Mouse (Mus musculus): ENCODE results near the gene Morn1. TPM values are rescaled to one million over a fixed set of nuclear protein-coding genes. Genes with fewer than 3 reads are reported as not detected.

Gene Morn1
- total and polyA plus RNA-seq, 2 experiments from 2014 or later: 9.0 to 10.0 TPM

DNA sequence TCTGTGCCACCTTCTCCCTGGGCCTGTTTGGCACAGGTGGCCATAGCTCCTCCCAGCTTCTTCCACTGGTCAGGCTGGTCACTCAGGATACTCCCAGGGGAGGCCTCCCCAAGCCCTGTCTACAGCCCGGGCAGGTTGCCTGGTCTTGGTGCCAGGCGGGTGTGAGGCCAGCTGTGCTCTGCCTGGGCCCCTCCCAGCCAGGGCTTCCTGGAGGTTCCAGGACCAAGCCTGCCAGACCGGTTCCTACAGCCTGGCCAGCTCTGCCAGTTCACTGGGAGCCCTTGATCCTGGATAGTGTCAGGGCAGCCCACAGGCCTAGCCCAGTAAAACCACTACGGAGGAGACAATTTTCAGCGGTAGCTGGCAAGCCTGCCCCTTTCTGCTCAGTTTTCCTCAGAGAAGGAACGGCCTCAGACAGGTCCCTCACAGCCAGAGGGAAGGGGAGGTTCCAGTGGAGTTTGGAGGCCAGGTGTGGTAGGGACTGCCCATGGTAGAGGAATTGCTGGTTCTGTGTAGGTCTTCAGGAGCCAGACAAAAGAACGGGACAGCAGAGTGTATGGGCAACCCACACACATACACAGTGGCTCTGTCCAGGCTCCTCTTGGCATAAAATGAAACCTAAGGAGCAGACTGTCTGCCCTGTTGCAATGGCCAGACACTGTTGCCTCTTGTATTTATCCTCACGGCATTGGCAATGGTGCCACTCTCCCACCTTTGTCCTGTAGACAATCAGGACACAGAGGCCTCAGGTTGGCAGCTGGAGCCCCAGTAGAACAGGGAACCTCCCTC lies 62.7 kb downstream of the Morn1 start:
- Histone ChIP-seq H3K4me1 (ENCODE audit: insufficient read depth, low read length) (peaks cover 6% of the 10 kb centered on the region; the same call in 1 of the 2 replicates), H3K36me3 (ENCODE audit: insufficient read depth, low read length) (no peaks in the 10 kb centered on the region), H3K27ac (no peak overlapping the region), H3K4me3 (ENCODE audit: low read length) (no peak overlapping the region), H3K4me2 (ENCODE audit: low read depth, low read length) (no peak overlapping the region), H3K9me3 (ENCODE audit: low read length) (no peaks in the 10 kb centered on the region), H3K9ac (replicated peaks; ENCODE audit: low read length) (no peak overlapping the region), H3K27me3 (ENCODE audit: insufficient read depth, low read length) (no peaks in the 10 kb centered on the region)
- TF ChIP-seq CTCF (IDR thresholded peaks at IDR 0.05; ENCODE audit: low read depth): no peak
- WGBS: 65% methylated on average over 8 of the region's 8 CpGs
- DNase-seq (ENCODE audit: low spot score) (peak; percentile 35), ATAC-seq (no peak)

DNA sequence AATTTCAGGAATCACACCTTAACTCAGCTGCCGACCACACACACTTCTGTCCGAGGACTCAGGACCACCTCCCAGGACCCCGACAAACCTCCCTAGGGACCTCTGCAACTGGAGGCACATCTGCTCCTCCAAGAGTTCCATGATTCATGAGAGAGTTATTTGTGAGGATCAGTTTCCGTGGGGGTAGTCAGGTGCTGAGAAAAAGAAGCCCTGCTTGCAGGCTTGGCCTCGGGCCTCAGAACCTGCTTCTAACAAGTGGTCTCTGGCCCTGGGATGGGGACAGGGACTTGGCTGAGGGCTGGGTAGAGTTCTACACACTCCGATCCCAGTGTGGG lies 63.5 kb downstream of the Morn1 start:
- H3K4me3 ChIP-seq (ENCODE audit: low read length): no peak overlapping the region
- WGBS: 69% methylated on average over 6 of the region's 6 CpGs
- H3K27ac ChIP-seq: no peak overlapping the region
- H3K9ac ChIP-seq (replicated peaks; ENCODE audit: low read length): no peak overlapping the region
- TF ChIP-seq CTCF (IDR thresholded peaks at IDR 0.05; ENCODE audit: low read depth): no peak
- H3K9me3 ChIP-seq (ENCODE audit: low read length): no peaks in the 10 kb centered on the region
- no peak overlapping the region for H3K4me2 ChIP-seq (ENCODE audit: low read depth, low read length)
- H3K36me3 ChIP-seq (ENCODE audit: insufficient read depth, low read length): peaks cover 1% of the 10 kb centered on the region; the same call in 1 of the 2 replicates
- no peak for ATAC-seq
- H3K4me1 ChIP-seq (ENCODE audit: insufficient read depth, low read length): peaks cover 6% of the 10 kb centered on the region; the same call in 1 of the 2 replicates
- DNase-seq (ENCODE audit: low spot score): no peak
- H3K27me3 ChIP-seq (ENCODE audit: insufficient read depth, low read length): no peaks in the 10 kb centered on the region

DNA sequence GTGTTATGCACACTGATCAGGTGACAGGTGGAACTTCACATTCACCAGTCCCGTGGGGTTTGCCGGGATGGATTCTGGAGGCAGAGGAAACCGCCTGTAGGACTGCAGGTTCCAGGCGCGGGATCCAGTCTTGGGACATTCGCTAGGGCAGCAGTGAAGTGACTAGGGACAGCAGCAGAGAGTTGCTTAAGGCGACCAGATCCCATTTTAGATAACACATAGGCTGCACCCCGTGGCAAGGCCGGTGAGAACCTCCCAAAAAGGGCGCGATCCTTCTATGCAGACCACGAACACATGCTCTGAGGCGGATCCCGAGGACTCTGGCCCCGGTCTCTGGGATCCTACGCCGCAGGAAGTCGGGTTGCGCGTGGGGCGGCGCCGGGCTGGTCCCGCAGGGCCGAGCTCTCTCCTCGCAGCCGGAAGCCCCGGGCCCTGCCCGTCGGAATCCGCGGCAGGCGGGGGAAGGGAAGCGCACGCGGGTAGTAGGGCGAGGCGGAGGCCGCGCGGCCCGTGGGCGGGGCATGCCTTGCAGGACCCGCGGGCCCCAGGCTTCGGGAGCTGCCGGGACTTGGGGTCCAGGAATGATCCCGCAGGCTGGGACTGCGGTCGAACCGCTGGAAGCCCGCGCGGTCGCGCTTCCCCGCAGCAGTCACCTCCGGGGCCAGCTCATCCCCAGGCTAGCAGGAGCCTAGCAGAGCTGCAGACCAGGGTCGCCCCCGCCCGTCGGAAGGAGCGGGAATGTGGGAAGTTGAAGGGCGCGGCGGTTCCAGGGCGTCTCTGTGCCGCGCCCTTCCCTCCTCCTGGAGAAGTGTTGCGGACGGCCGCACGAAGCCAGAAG lies 64.1 kb downstream of the Morn1 start:
- Histone ChIP-seq H3K9me3 (ENCODE audit: low read length) (no peaks in the 10 kb centered on the region), H3K36me3 (ENCODE audit: insufficient read depth, low read length) (peaks cover 6% of the 10 kb centered on the region), H3K27me3 (ENCODE audit: insufficient read depth, low read length) (no peaks in the 10 kb centered on the region), H3K27ac (0 out of 2 replicates have a peak overlapping the region, but pooled peaks have one; percentile 1), H3K4me2 (ENCODE audit: low read depth, low read length) (peak overlapping the region; percentile 60), H3K4me3 (ENCODE audit: low read length) (peak overlapping the region; percentile 33), H3K9ac (replicated peaks; ENCODE audit: low read length) (peak overlapping the region; percentile 54), H3K4me1 (ENCODE audit: insufficient read depth, low read length) (peaks cover 6% of the 10 kb centered on the region; the same call in 1 of the 2 replicates)
- peak; percentile 76 for ATAC-seq
- 7% methylated on average over 69 of the region's 73 CpGs for WGBS
- peak; percentile 72 for DNase-seq (ENCODE audit: low spot score)
- TF ChIP-seq CTCF (IDR thresholded peaks at IDR 0.05; ENCODE audit: low read depth): no peak

DNA sequence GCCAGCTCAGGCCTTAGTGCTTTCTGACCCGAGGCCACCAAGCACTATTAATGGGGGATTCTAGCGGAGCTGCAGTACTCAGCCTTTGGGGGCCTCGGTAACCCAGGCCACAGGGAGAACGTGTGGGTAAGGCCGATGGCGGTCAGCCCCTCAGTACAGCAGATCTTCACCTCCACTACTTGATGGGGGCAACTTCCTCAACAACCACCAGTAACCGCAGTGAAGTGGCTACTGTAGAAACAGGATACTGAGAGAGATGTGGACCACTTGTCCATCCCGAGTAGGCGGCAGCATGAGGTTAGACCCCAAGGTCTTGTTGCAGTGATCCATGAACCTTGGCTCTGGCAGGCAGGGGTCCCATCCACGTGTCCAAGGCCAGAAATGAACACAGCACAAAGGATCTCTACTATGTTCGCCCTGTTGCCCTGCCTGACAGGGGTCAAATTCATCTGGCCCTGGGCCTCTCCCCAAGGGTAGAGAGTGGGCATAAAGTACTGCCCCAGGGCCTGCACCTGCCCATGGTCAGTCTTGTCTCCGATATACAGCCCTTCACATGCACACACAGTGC lies 64.9 kb downstream of the Morn1 start:
- Histone ChIP-seq H3K9ac (replicated peaks; ENCODE audit: low read length) (peak overlapping the region; percentile 54; the same call in 1 of the 2 replicates), H3K4me2 (ENCODE audit: low read depth, low read length) (peak overlapping the region; percentile 60), H3K4me1 (ENCODE audit: insufficient read depth, low read length) (peaks cover 6% of the 10 kb centered on the region; the same call in 1 of the 2 replicates), H3K9me3 (ENCODE audit: low read length) (no peaks in the 10 kb centered on the region), H3K4me3 (ENCODE audit: low read length) (no peak overlapping the region), H3K27me3 (ENCODE audit: insufficient read depth, low read length) (no peaks in the 10 kb centered on the region), H3K27ac (no peak overlapping the region), H3K36me3 (ENCODE audit: insufficient read depth, low read length) (peaks cover 12% of the 10 kb centered on the region)
- ATAC-seq (no peak), DNase-seq (ENCODE audit: low spot score) (no peak)
- no peak for TF ChIP-seq CTCF (IDR thresholded peaks at IDR 0.05; ENCODE audit: low read depth)
- WGBS: 55% methylated on average over 12 of the region's 12 CpGs

DNA sequence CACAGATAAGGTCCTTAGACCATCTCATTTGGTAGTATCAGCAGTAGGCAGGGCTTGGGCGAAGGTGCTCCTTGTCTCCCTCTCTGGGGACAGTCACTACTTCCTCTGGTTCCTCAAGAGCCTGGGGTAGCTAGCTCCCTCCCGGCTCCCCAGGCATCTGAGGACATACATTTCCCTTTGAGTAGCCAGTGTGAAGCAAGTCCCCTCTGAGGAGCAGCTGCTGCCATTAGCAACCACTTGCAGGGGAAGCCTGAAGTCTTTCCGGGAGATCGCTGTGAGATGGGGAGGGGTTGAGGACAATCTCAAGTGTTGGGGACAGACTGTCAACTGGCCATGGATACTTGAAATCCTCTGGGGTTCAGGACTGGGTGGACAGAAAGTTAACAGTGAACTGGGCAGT lies 65.5 kb downstream of the Morn1 start:
- no peak for TF ChIP-seq CTCF (IDR thresholded peaks at IDR 0.05; ENCODE audit: low read depth)

DNA sequence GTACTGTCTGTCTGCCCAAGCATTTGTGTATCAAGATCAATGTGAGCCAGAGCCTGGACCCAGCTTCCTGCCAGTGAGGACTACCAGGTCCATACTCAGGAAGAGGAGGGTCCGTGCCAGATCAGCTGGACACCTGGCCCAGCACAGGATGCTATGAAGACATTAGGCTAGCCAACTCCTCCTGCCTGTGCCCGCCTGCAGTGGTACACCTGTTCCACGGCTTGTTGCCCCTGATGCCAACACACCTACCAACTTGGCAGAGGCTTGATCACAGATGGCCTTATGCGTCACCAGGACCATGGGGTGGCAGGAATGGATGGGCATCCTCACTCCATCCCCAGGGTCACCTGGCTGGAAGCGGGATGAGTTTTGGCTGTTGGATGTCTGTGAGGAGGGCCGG lies 66.1 kb downstream of the Morn1 start:
- no peaks in the 10 kb centered on the region for H3K9me3 ChIP-seq (ENCODE audit: low read length)
- 84% methylated on average over 6 of the region's 6 CpGs for WGBS
- H3K27ac ChIP-seq: 0 out of 2 replicates have a peak overlapping the region, but pooled peaks have one; percentile 4
- no peak overlapping the region for H3K4me3 ChIP-seq (ENCODE audit: low read length)
- DNase-seq (ENCODE audit: low spot score) (no peak), ATAC-seq (no peak)
- H3K4me2 ChIP-seq (ENCODE audit: low read depth, low read length): no peak overlapping the region
- TF ChIP-seq CTCF (IDR thresholded peaks at IDR 0.05; ENCODE audit: low read depth): no peak
- no peak overlapping the region for H3K9ac ChIP-seq (replicated peaks; ENCODE audit: low read length)
- peaks cover 6% of the 10 kb centered on the region; the same call in 1 of the 2 replicates for H3K4me1 ChIP-seq (ENCODE audit: insufficient read depth, low read length)
- H3K27me3 ChIP-seq (ENCODE audit: insufficient read depth, low read length): no peaks in the 10 kb centered on the region
- H3K36me3 ChIP-seq (ENCODE audit: insufficient read depth, low read length): peaks cover 24% of the 10 kb centered on the region

More for the DNA sequence above, 65.5 kb downstream of the Morn1 start:
- no peak for ATAC-seq
- no peaks in the 10 kb centered on the region for H3K9me3 ChIP-seq (ENCODE audit: low read length)
- no peak for DNase-seq (ENCODE audit: low spot score)
- no peaks in the 10 kb centered on the region for H3K27me3 ChIP-seq (ENCODE audit: insufficient read depth, low read length)
- 62% methylated on average over 4 of the region's 4 CpGs for WGBS
- peaks cover 6% of the 10 kb centered on the region; the same call in 1 of the 2 replicates for H3K4me1 ChIP-seq (ENCODE audit: insufficient read depth, low read length)
- H3K4me3 ChIP-seq (ENCODE audit: low read length): no peak overlapping the region
- no peak overlapping the region for H3K4me2 ChIP-seq (ENCODE audit: low read depth, low read length)
- H3K9ac ChIP-seq (replicated peaks; ENCODE audit: low read length): no peak overlapping the region
- peaks cover 17% of the 10 kb centered on the region for H3K36me3 ChIP-seq (ENCODE audit: insufficient read depth, low read length)
- H3K27ac ChIP-seq: no peak overlapping the region
